Mouse (Mus musculus) G1E (cell line): ENCODE data around the gene Atf1. TPM values are rescaled to one million over a fixed set of nuclear protein-coding genes. Genes with fewer than 3 reads are reported as not detected.
"Not testable (repeated sequence)": the region's sequence is repeated elsewhere in the genome, so short reads cannot be mapped to it uniquely, and the experiment has no call there.

ENCODE experiments used
- ATAC-seq: 2 replicates; pipeline ENCODE4 v1.8.0; 2016; ENCODE audit warnings: mild to moderate bottlenecking; ENCODE audit not compliant: insufficient number of reproducible peaks, poor library complexity, low FRiP score, severe bottlenecking; ENCODE audit errors: extremely low read depth
- DNase-seq: peaks from one replicate; pipeline ENCODE4 v3.0.0; 2012; ENCODE audit warnings: low spot score
- H3K27me3 ChIP-seq: 2 replicates; pipeline ENCODE4 v1.6.1; 2012; ENCODE audit warnings: mild to moderate bottlenecking, low read length, inconsistent platforms; ENCODE audit not compliant: insufficient read depth
- H3K36me3 ChIP-seq: replicated peaks from 2 replicates; pipeline ENCODE3; 2012; ENCODE audit warnings: mild to moderate bottlenecking, inconsistent platforms
- H3K4me1 ChIP-seq: 2 replicates; pipeline ENCODE4 v1.6.1; 2012; ENCODE audit warnings: low read depth, low read length, inconsistent platforms, mixed read lengths; ENCODE audit not compliant: insufficient read depth
- H3K4me3 ChIP-seq: 2 replicates; pipeline ENCODE4 v1.5.1; 2012; ENCODE audit warnings: low read depth, mild to moderate bottlenecking, inconsistent platforms, low read length, moderate library complexity, mixed read lengths
- H3K9me3 ChIP-seq: replicated peaks from 2 replicates; pipeline ENCODE4 v1.6.1; 2012; ENCODE audit warnings: inconsistent platforms
- CTCF ChIP-seq: IDR thresholded peaks from 2 replicates; pipeline ENCODE4 v1.5.1; 2012; ENCODE audit warnings: low read depth, low read length, inconsistent platforms, mixed read lengths
- GATA1 ChIP-seq: IDR thresholded peaks from 2 replicates; pipeline ENCODE4 v1.6.1; 2012; ENCODE audit warnings: borderline replicate concordance, low read length, inconsistent platforms, mixed read lengths
- GATA2 ChIP-seq: IDR thresholded peaks from 2 replicates; pipeline ENCODE4 v1.6.1; 2012; ENCODE audit warnings: low read depth, low read length, inconsistent platforms, borderline replicate concordance
- POLR2AphosphoS5 ChIP-seq: IDR thresholded peaks from 2 replicates; pipeline ENCODE4 v1.6.1; 2012; ENCODE audit warnings: low read depth, low read length, inconsistent platforms; ENCODE audit not compliant: insufficient replicate concordance
- TAL1 ChIP-seq: conservative IDR thresholded peaks from 2 replicates; pipeline ENCODE4 v1.6.1; 2012; ENCODE audit warnings: low read depth, low read length, inconsistent platforms, mixed read lengths
- polyA plus RNA-seq: library from polyadenylated mRNA; stranded (reverse); fragments of >175 nt; gene quantifications from 2 replicates; pipeline ENCODE4 v1.2.3, GENCODE M21; 2012
- total RNA-seq, 2 experiments: library from RNA; stranded (forward) in 1 of 2; stranded (reverse) in 1 of 2; fragments of 200-1000 nt in 1 of 2; fragments of >200 nt in 1 of 2; fragmentation: Nextera tagmentation in 1 of 2; gene quantifications; 2 replicates each; pipeline ENCODE4 v1.2.3; 2014 to 2017

The Atf1 gene
- total and polyA plus RNA-seq, 3 experiments = 60.0 to 72.0 (median 68.8) TPM

GRCm38 (mm10) chr15:100265586-100266325, 38.1 kb downstream of the Atf1 start:
- TF ChIP-seq POLR2AphosphoS5 (no peak), GATA2 (no peak), GATA1 (no peak), CTCF (no peak), TAL1 (no peak)
- ATAC-seq = no peak
- H3K36me3 ChIP-seq = peaks cover 16% of the 10 kb centered on the region

GRCm38 (mm10) chr15:100268916-100269315, 41.3 kb downstream of the Atf1 start:
- H3K4me3 ChIP-seq = no peak overlapping the region
- no peak for ATAC-seq

More at GRCm38 (mm10) chr15:100265586-100266325, 38.1 kb downstream of the Atf1 start:
- Histone ChIP-seq H3K27me3 (0 out of 2 replicates have a peak, but pooled peaks cover 2% of the 10 kb centered on the region), H3K4me3 (no peak overlapping the region), H3K4me1 (peaks cover 8% of the 10 kb centered on the region), H3K9me3 (no peaks in the 10 kb centered on the region; the same call in 1 of the 2 replicates)
- no peak for DNase-seq

GRCm38 (mm10) chr15:100269776-100270175, 42.2 kb downstream of the Atf1 start:
- TF ChIP-seq GATA1 (no peak), POLR2AphosphoS5 (no peak), TAL1 (no peak), CTCF (no peak), GATA2 (no peak)
- peaks cover 2% of the 10 kb centered on the region; the same call in 1 of the 2 replicates for H3K27me3 ChIP-seq
- no peak for DNase-seq
- peaks cover 5% of the 10 kb centered on the region for H3K4me1 ChIP-seq
- H3K9me3 ChIP-seq = no peaks in the 10 kb centered on the region; the same call in 1 of the 2 replicates
- no peak overlapping the region for H3K4me3 ChIP-seq
- H3K36me3 ChIP-seq = no peaks in the 10 kb centered on the region
- ATAC-seq = no peak

More at GRCm38 (mm10) chr15:100268916-100269315, 41.3 kb downstream of the Atf1 start:
- H3K9me3 ChIP-seq = no peaks in the 10 kb centered on the region; the same call in 1 of the 2 replicates
- TF ChIP-seq CTCF (no peak), TAL1 (no peak), GATA1 (no peak), POLR2AphosphoS5 (no peak), GATA2 (no peak)
- H3K27me3 ChIP-seq = peaks cover 2% of the 10 kb centered on the region; the same call in 1 of the 2 replicates
- peaks cover 5% of the 10 kb centered on the region for H3K4me1 ChIP-seq
- H3K36me3 ChIP-seq = no peaks in the 10 kb centered on the region
- DNase-seq = no peak

GRCm38 (mm10) chr15:100270609-100271008, 43.0 kb downstream of the Atf1 start:
- H3K4me1 ChIP-seq, H3K4me3 ChIP-seq, DNase-seq, ATAC-seq, H3K27me3 ChIP-seq, H3K9me3 ChIP-seq, H3K36me3 ChIP-seq: not testable (repeated sequence)

- ATAC-seq = no peak
- H3K4me1 ChIP-seq = peaks cover 2% of the 10 kb centered on the region; the same call in 1 of the 2 replicates
- H3K9me3 ChIP-seq = no peaks in the 10 kb centered on the region; the same call in 1 of the 2 replicates
- H3K36me3 ChIP-seq = no peaks in the 10 kb centered on the region
- H3K27me3 ChIP-seq = peaks cover 2% of the 10 kb centered on the region; the same call in 1 of the 2 replicates
- no peak overlapping the region for H3K4me3 ChIP-seq
- no peak for TF ChIP-seq CTCF
- TF ChIP-seq TAL1 = no peak
- TF ChIP-seq GATA1 = no peak
- no peak for TF ChIP-seq GATA2
- no peak for TF ChIP-seq POLR2AphosphoS5
- no peak for DNase-seq
These were observed 43.8 kb downstream of the Atf1 start for GRCm38 (mm10) chr15:100271411-100271810.

- not testable (repeated sequence) for H3K36me3 ChIP-seq, H3K4me3 ChIP-seq, DNase-seq, H3K27me3 ChIP-seq, ATAC-seq, H3K4me1 ChIP-seq, H3K9me3 ChIP-seq
These were observed 46.2 kb downstream of the Atf1 start for GRCm38 (mm10) chr15:100273791-100274308.
